Mouse (Mus musculus): ENCODE measurements around the gene Zfp986. TPM values are rescaled to one million over a fixed set of nuclear protein-coding genes. Genes with fewer than 3 reads are reported as not detected.
"Not testable (repeated sequence)": the region's sequence is repeated elsewhere in the genome, so short reads cannot be mapped to it uniquely, and the experiment has no call there.

The Zfp986 gene
- total RNA-seq (2021) = not detected
- long read RNA-seq, experiment 1 = 0 reads
- long read RNA-seq, experiment 2 = 0 reads

- DNase-seq (ENCODE audit: low spot score in 2 of 2) = not testable (repeated sequence)
Observed at GRCm38 (mm10) chr4:145868494-145868893, at the start of gene Zfp986. Zfp986 (plus strand) TSS chr4:145868794.

- DNase-seq (ENCODE audit: low spot score in 2 of 2) = not testable (repeated sequence)
Observed at GRCm38 (mm10) chr4:145819946-145820345, 48.6 kb upstream of the Zfp986 start.

GRCm38 (mm10) chr4:145825606-145826005 lies 43.0 kb upstream of the Zfp986 start:
- DNase-seq (ENCODE audit: low spot score in 2 of 2) = not testable (repeated sequence)

GRCm38 (mm10) chr4:145831328-145832062 lies 37.1 kb upstream of the Zfp986 start:
- not testable (repeated sequence) for DNase-seq (ENCODE audit: low spot score in 2 of 2)

GRCm38 (mm10) chr4:145836300-145836862 lies 32.2 kb upstream of the Zfp986 start:
- not testable (repeated sequence) for DNase-seq (ENCODE audit: low spot score in 2 of 2)

GRCm38 (mm10) chr4:145836863-145837440 lies 31.6 kb upstream of the Zfp986 start:
- DNase-seq (ENCODE audit: low spot score in 2 of 2) = peak in 1 of 2 experiments; percentile 27

GRCm38 (mm10) chr4:145846793-145847192 lies 21.8 kb upstream of the Zfp986 start:
- DNase-seq (ENCODE audit: low spot score in 2 of 2) = not testable (repeated sequence)

- DNase-seq (ENCODE audit: low spot score in 2 of 2) = not testable (repeated sequence)
Observed at GRCm38 (mm10) chr4:145848183-145848890, 20.3 kb upstream of the Zfp986 start.

GRCm38 (mm10) chr4:145848891-145849214 lies 19.7 kb upstream of the Zfp986 start:
- DNase-seq (ENCODE audit: low spot score in 2 of 2) = not testable (repeated sequence)

GRCm38 (mm10) chr4:145851421-145851820 lies 17.2 kb upstream of the Zfp986 start:
- DNase-seq (ENCODE audit: low spot score in 2 of 2) = not testable (repeated sequence)

GRCm38 (mm10) chr4:145863872-145864271 lies 4.7 kb upstream of the Zfp986 start:
- not testable (repeated sequence) for DNase-seq (ENCODE audit: low spot score in 2 of 2)

Other genes starting within 250 kb of the Zfp986 start
- under 1 TPM in 1 of 2 experiments, not detected in 1; 0.20 TPM for gene Zfp980, start 198.1 kb upstream of the Zfp986 start, total RNA-seq (2021)
- not detected for gene Zfp987, start 228.5 kb downstream of the Zfp986 start, total RNA-seq (2021)